In the genomic region with DNA sequence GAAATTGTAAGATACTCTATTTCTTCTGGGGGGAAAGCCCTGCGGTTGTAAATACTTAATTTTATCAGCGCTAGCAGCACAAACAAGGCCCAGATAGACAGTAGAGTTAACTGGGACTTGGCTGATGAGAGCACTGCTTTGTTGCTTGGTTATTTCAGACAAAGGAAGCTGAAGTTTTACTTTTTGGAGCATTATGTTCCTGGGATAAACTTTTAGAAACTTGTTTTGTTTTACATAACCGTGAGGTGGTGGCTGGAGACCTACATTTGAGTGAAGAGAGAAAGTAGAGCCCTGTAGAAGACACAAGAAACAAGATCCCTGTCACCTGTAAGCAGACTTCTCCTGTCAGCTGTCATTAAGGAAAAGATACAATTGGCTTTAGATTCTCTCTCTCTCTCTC, we compare ENCODE assay signal across 11 mouse cellular contexts. TPM values are rescaled to one million over a fixed set of nuclear protein-coding genes. Genes with fewer than 3 reads are reported as not detected.
DNase-seq lines count a peak whose midpoint lies in the region; ATAC-seq lines count a peak whose summit lies in the region.
"Had no signal": no experiment of that assay in that cellular context is flagged by ENCODE, and none has a peak within 500 bp of the region (broad histone marks: within the 10 kb centered on the region; RNA-seq: fewer than 3 reads in every experiment).

No protein-coding gene starts in this region.

- H3K4me1 ChIP-seq in heart, embryonic 12.5 days (replicated peaks) = peaks cover 14% of the 10 kb centered on the region
- peaks cover 16% of the 10 kb centered on the region; the same call in 1 of the 2 replicates for H3K4me1 ChIP-seq in lung, embryonic 16.5 days (replicated peaks; ENCODE audit: control insufficient read depth, insufficient read depth, low read length)
- peaks cover 23% of the 10 kb centered on the region for H3K4me1 ChIP-seq in limb, embryonic 15.5 days
- H3K4me1 ChIP-seq in stomach, embryonic 16.5 days (ENCODE audit: control insufficient read depth, insufficient read depth, low read length) = peaks cover 11% of the 10 kb centered on the region; the same call in 1 of the 2 replicates

- no peak for DNase-seq in heart, adult 11 months
- DNase-seq in lung, postnatal 14 days = no peak
- DNase-seq in gastrocnemius, adult 8-10 months (ENCODE audit: low spot score in 2 of 2) = no peak
- DNase-seq: B cell, adult 2 months; thymus, adult 2 months had no signal

- no peaks in the 10 kb centered on the region for H3K36me3 ChIP-seq in heart, embryonic 12.5 days
- H3K36me3 ChIP-seq in lung, embryonic 16.5 days (ENCODE audit: control insufficient read depth, insufficient read depth, low read length) = no peaks in the 10 kb centered on the region
- H3K36me3 ChIP-seq in limb, embryonic 15.5 days = no peaks in the 10 kb centered on the region
- H3K36me3 ChIP-seq in stomach, embryonic 16.5 days (ENCODE audit: control insufficient read depth, insufficient read depth, low read length) = no peaks in the 10 kb centered on the region

- no peak overlapping the region for H3K27ac ChIP-seq in heart, embryonic 12.5 days (ENCODE audit: poor library complexity, severe bottlenecking)
- no peak overlapping the region for H3K27ac ChIP-seq in lung, embryonic 16.5 days (ENCODE audit: low read length)
- H3K27ac ChIP-seq in limb, embryonic 15.5 days = no peak overlapping the region
- no peak overlapping the region for H3K27ac ChIP-seq in stomach, embryonic 16.5 days (ENCODE audit: low read length)

- WGBS in heart, embryonic 12.5 days = 64% methylated on average over 3 of the region's 3 CpGs
- 59% methylated on average over 3 of the region's 3 CpGs for WGBS in lung, embryonic 16.5 days
- WGBS in limb, embryonic 15.5 days = 73% methylated on average over 3 of the region's 3 CpGs
- 67% methylated on average over 3 of the region's 3 CpGs for WGBS in stomach, embryonic 16.5 days

- no peak for ATAC-seq in heart, embryonic 12.5 days (ENCODE audit: insufficient number of reproducible peaks, low FRiP score)
- no peak for ATAC-seq in lung, embryonic 16.5 days (ENCODE audit: low read depth)
- ATAC-seq in limb, embryonic 15.5 days (ENCODE audit: insufficient number of reproducible peaks, low FRiP score, low TSS enrichment, low read depth) = no peak
- no peak for ATAC-seq in stomach, embryonic 16.5 days (ENCODE audit: insufficient read depth, low FRiP score)
- no peak for ATAC-seq in megakaryocyte, adult 5-6 weeks (ENCODE audit: poor library complexity, severe bottlenecking)

- H3K27me3 ChIP-seq in heart, embryonic 12.5 days (replicated peaks) = peaks cover 44% of the 10 kb centered on the region
- H3K27me3 ChIP-seq in lung, embryonic 16.5 days (ENCODE audit: control insufficient read depth, insufficient read depth, low read depth, low read length) = peaks cover 34% of the 10 kb centered on the region
- peaks cover 61% of the 10 kb centered on the region for H3K27me3 ChIP-seq in limb, embryonic 15.5 days
- peaks cover 17% of the 10 kb centered on the region for H3K27me3 ChIP-seq in stomach, embryonic 16.5 days (ENCODE audit: control insufficient read depth, insufficient read depth, low read length)

- no peaks in the 10 kb centered on the region for H3K9me3 ChIP-seq in heart, embryonic 12.5 days (replicated peaks)
- H3K9me3 ChIP-seq in lung, embryonic 16.5 days (ENCODE audit: control insufficient read depth, low read length) = no peaks in the 10 kb centered on the region
- H3K9me3 ChIP-seq in limb, embryonic 15.5 days = no peaks in the 10 kb centered on the region
- no peaks in the 10 kb centered on the region; the same call in 1 of the 2 replicates for H3K9me3 ChIP-seq in stomach, embryonic 16.5 days (replicated peaks; ENCODE audit: control insufficient read depth, low read length)

- H3K4me3 ChIP-seq in heart, embryonic 12.5 days = peak overlapping the region; percentile 64
- no peak overlapping the region for H3K4me3 ChIP-seq in lung, embryonic 16.5 days (ENCODE audit: low read length)
- peak overlapping the region; percentile 44; the same call in 1 of the 2 replicates for H3K4me3 ChIP-seq in limb, embryonic 15.5 days
- no peak overlapping the region for H3K4me3 ChIP-seq in stomach, embryonic 16.5 days (replicated peaks; ENCODE audit: low read length)

- H3K9ac ChIP-seq in heart, embryonic 12.5 days = no peak overlapping the region
- no peak overlapping the region for H3K9ac ChIP-seq in lung, embryonic 16.5 days (ENCODE audit: low read length)
- no peak overlapping the region for H3K9ac ChIP-seq in limb, embryonic 15.5 days
- H3K9ac ChIP-seq in stomach, embryonic 16.5 days (ENCODE audit: low read length) = no peak overlapping the region

- H3K4me2 ChIP-seq in heart, embryonic 12.5 days = peak overlapping the region; percentile 94
- peak overlapping the region; percentile 88; the same call in 1 of the 2 replicates for H3K4me2 ChIP-seq in lung, embryonic 16.5 days (ENCODE audit: low read depth, low read length)
- H3K4me2 ChIP-seq in limb, embryonic 15.5 days = peak overlapping the region; percentile 90
- 0 out of 2 replicates have a peak overlapping the region, but pooled peaks have one; percentile 79 for H3K4me2 ChIP-seq in stomach, embryonic 16.5 days (ENCODE audit: low read depth, low read length)

RNA-seq across cellular contexts. Expression of a gene that starts 1.4 kb away (rescaled TPM):
- polyA plus RNA-seq in heart, embryonic 12.5 days (2016; fragmentation: Nextera tagmentation; extraction: Ambion mirVana) = 1.3 and 1.7 TPM in 2 replicates
- polyA plus RNA-seq in lung, embryonic 16.5 days (2015; fragmentation: Nextera tagmentation; extraction: Ambion mirVana) = 0.24 and 0.67 TPM in 2 replicates
- polyA plus RNA-seq in limb, embryonic 15.5 days (2015; fragmentation: Nextera tagmentation; extraction: Ambion mirVana) = 0.42 and 0.51 TPM in 2 replicates
- 1.1 and 1.2 TPM in 2 replicates for polyA plus RNA-seq in stomach, embryonic 16.5 days (2015; fragmentation: Nextera tagmentation; extraction: Ambion mirVana)
- total RNA-seq in gastrocnemius, adult 8-10 months (2022) = under 1 TPM; 0.07 to 0.94 (median 0.14) TPM
- total RNA-seq in megakaryocyte, adult 5-6 weeks (2015) = not detected in 2 replicates
- total RNA-seq in megakaryocyte, adult 5-6 weeks (2017) = not detected in 2 replicates
- total RNA-seq: hematopoietic stem cell, adult 5-6 weeks had no signal

Comparison
In these comparisons a context has a peak if more than half of its experiments do, and no peak if none do; other contexts are left out.
1. H3K4me3 ChIP-seq: peak in heart, embryonic 12.5 days (single experiment) and limb, embryonic 15.5 days (single experiment); none in lung, embryonic 16.5 days (single experiment) and stomach, embryonic 16.5 days (single experiment).
2. Peak in every context shown above with its lines, with median percentiles within 50 percentile points of each other: H3K4me2 ChIP-seq.